ENCODE assay signal across 9 mouse cellular contexts in genomic region chr12:99519191-99519614, GRCm38 (mm10). TPM values are rescaled to one million over a fixed set of nuclear protein-coding genes. Genes with fewer than 3 reads are reported as not detected.
A peak's percentile ranks its signal among the peaks of the same experiment; 100 is the strongest.
DNase-seq lines count a peak whose midpoint lies in the region; ATAC-seq lines count a peak whose summit lies in the region.
"Had no signal": no experiment of that assay in that cellular context is flagged by ENCODE, and none has a peak within 500 bp of the region (broad histone marks: within the 10 kb centered on the region; RNA-seq: fewer than 3 reads in every experiment).

No protein-coding gene starts in this region.

- H3K4me3 ChIP-seq in midbrain, embryonic 13.5 days (replicated peaks), result no peak overlapping the region
- no peak overlapping the region for H3K4me3 ChIP-seq in midbrain, embryonic 11.5 days (ENCODE audit: low read depth, low read length)
- H3K4me3 ChIP-seq: lung, embryonic 15.5 days had no signal

- H3K9me3 ChIP-seq in midbrain, embryonic 13.5 days, result no peaks in the 10 kb centered on the region
- no peaks in the 10 kb centered on the region for H3K9me3 ChIP-seq in midbrain, embryonic 11.5 days (ENCODE audit: control insufficient read depth, low read length)
- H3K9me3 ChIP-seq: lung, embryonic 15.5 days had no signal

- no peaks in the 10 kb centered on the region; the same call in 1 of the 2 replicates for H3K36me3 ChIP-seq in midbrain, embryonic 13.5 days
- no peaks in the 10 kb centered on the region for H3K36me3 ChIP-seq in midbrain, embryonic 11.5 days (ENCODE audit: control insufficient read depth, insufficient read depth, low read length)
- H3K36me3 ChIP-seq: lung, embryonic 15.5 days had no signal

- DNase-seq in midbrain, embryonic 11.5 days (ENCODE audit: low spot score, missing footprints), result no peak
- peak; percentile 47 for DNase-seq in cerebellum, adult 9-11 months
- peak; percentile 19 to 30 for DNase-seq in heart, postnatal 10 days
- peak; percentile 16 for DNase-seq in retina, postnatal 7 days (ENCODE audit: low read depth, low spot score)
- DNase-seq in lung, postnatal 25 days (ENCODE audit: low spot score), result no peak
- no peak for DNase-seq in frontal cortex, postnatal 10 days (ENCODE audit: low spot score in 2 of 2)
- DNase-seq: thymus, adult 18-20 months had no signal

- no peaks in the 10 kb centered on the region for H3K27me3 ChIP-seq in midbrain, embryonic 13.5 days
- no peaks in the 10 kb centered on the region for H3K27me3 ChIP-seq in midbrain, embryonic 11.5 days (ENCODE audit: control insufficient read depth, insufficient read depth, low read length)
- H3K27me3 ChIP-seq: lung, embryonic 15.5 days had no signal

- WGBS in midbrain, embryonic 13.5 days, result 51% methylated on average over 9 of the region's 9 CpGs
- WGBS in midbrain, embryonic 11.5 days, result 60% methylated on average over 9 of the region's 9 CpGs

- intact Hi-C loops in heart, postnatal 10 days (cut with DNase I), result no loop called here

- H3K4me1 ChIP-seq in midbrain, embryonic 13.5 days (replicated peaks), result peaks cover 11% of the 10 kb centered on the region
- no peaks in the 10 kb centered on the region for H3K4me1 ChIP-seq in midbrain, embryonic 11.5 days (ENCODE audit: control insufficient read depth, insufficient read depth, low read length)

- peak overlapping the region; percentile 60 for H3K27ac ChIP-seq in midbrain, embryonic 13.5 days
- no peak overlapping the region for H3K27ac ChIP-seq in midbrain, embryonic 11.5 days (ENCODE audit: low read depth, low read length)
- H3K27ac ChIP-seq: lung, embryonic 15.5 days had no signal

- H3K9ac ChIP-seq in midbrain, embryonic 13.5 days (replicated peaks), result no peak overlapping the region
- no peak overlapping the region for H3K9ac ChIP-seq in midbrain, embryonic 11.5 days (ENCODE audit: low read length)
- H3K9ac ChIP-seq: lung, embryonic 15.5 days had no signal

- H3K4me2 ChIP-seq in midbrain, embryonic 13.5 days (replicated peaks), result 0 out of 2 replicates have a peak overlapping the region, but pooled peaks have one; percentile 6
- no peak overlapping the region for H3K4me2 ChIP-seq in midbrain, embryonic 11.5 days
- H3K4me2 ChIP-seq: lung, embryonic 15.5 days had no signal

- ATAC-seq in midbrain, embryonic 13.5 days, result peak; percentile 48; the same call in 1 of the 2 replicates
- no peak for ATAC-seq in midbrain, embryonic 11.5 days (ENCODE audit: low FRiP score)

RNA-seq across cellular contexts. Expression of gene Foxn3, which starts 44.2 kb away (rescaled TPM):
- 70.1 and 83.7 TPM in 2 replicates for polyA plus RNA-seq in midbrain, embryonic 13.5 days (2015; fragmentation: Nextera tagmentation; extraction: Ambion mirVana)
- polyA plus RNA-seq in midbrain, embryonic 11.5 days (2014; fragmentation: Nextera tagmentation; extraction: Ambion mirVana), result 71.0 and 73.8 TPM in 2 replicates
- total RNA-seq in heart, postnatal 10 days (2021), result 100 to 1,000 TPM; 128 to 143 TPM

Comparison
In these comparisons a context has a peak if more than half of its experiments do, and no peak if none do; other contexts are left out.
1. DNase-seq: peak in cerebellum, adult 9-11 months (single experiment), heart, postnatal 10 days (2 of 2) and retina, postnatal 7 days (single experiment); none in midbrain, embryonic 11.5 days (single experiment), lung, postnatal 25 days (single experiment) and frontal cortex, postnatal 10 days (0 of 2).